Mouse (Mus musculus): Measurements from ENCODE around the gene Adgrl1. TPM values are rescaled to one million over a fixed set of nuclear protein-coding genes. Genes with fewer than 3 reads are reported as not detected.
A peak's percentile ranks its signal among the peaks of the same experiment; 100 is the strongest.

The Adgrl1 gene
- total RNA-seq, 1 experiment, result 119 TPM

GRCm38 (mm10) chr8:83898985-83899362 is 931 bp upstream of the Adgrl1 start:
- TF ChIP-seq HCFC1 (IDR thresholded peaks at IDR 0.05; ENCODE audit: borderline replicate concordance, insufficient read depth, low read length), result no peak
- TF ChIP-seq ZNF384 (IDR thresholded peaks at IDR 0.05; ENCODE audit: low read depth, low read length), result peak; percentile 94
- no peaks in the 10 kb centered on the region for H3K9me3 ChIP-seq (ENCODE audit: control insufficient read depth, insufficient read depth, low read depth, low read length)
- H3K27ac ChIP-seq (ENCODE audit: insufficient read depth, low read depth, low read length, poor library complexity, severe bottlenecking), result no peak overlapping the region
- H3K36me3 ChIP-seq (ENCODE audit: control insufficient read depth, insufficient read depth, low read length, poor library complexity, severe bottlenecking), result no peaks in the 10 kb centered on the region; the same call in 1 of the 2 replicates
- peak overlapping the region; percentile 45; the same call in 1 of the 2 replicates for H3K9ac ChIP-seq (ENCODE audit: insufficient read depth, low read depth, low read length, poor library complexity, severe bottlenecking)
- no peak for DNase-seq (ENCODE audit: low read depth, low spot score)
- peaks cover 6 to 16% of the 10 kb centered on the region in 2 experiments; a peak in 3 of 4 replicates for H3K4me1 ChIP-seq (ENCODE audit: control insufficient read depth in 2 of 2, insufficient read depth in 2 of 2, low read length in 2 of 2, poor library complexity in 1 of 2)
- peak overlapping the region; percentile 80 to 92 for H3K4me3 ChIP-seq (ENCODE audit: insufficient read depth in 1 of 2, low read depth in 1 of 2, low read length in 2 of 2, poor library complexity in 1 of 2, severe bottlenecking in 1 of 2)
- in situ Hi-C loops (cut with MboI; ENCODE audit: low sequenced_read_pairs in 2 of 2, unreplicated experiment in 2 of 2), result loop anchor here (5.0 to 10.0 kb wide), 2 partner anchors 114 to 122 kb away; no protein-coding TSS in a partner anchor

GRCm38 (mm10) chr8:83900266-83900956 is 506 bp downstream of the Adgrl1 start:
- TF ChIP-seq ZC3H11A (IDR thresholded peaks at IDR 0.05; ENCODE audit: borderline replicate concordance, low read depth, low read length) (no peak), ZNF384 (IDR thresholded peaks at IDR 0.05; ENCODE audit: low read depth, low read length) (peak; percentile 45; the same call in 1 of the 2 replicates)
- H3K27ac ChIP-seq (ENCODE audit: insufficient read depth, low read depth, low read length, poor library complexity, severe bottlenecking), result peak overlapping the region; percentile 79
- H3K9ac ChIP-seq (ENCODE audit: insufficient read depth, low read depth, low read length, poor library complexity, severe bottlenecking), result peak overlapping the region; percentile 81
- in situ Hi-C loops (cut with MboI; ENCODE audit: low sequenced_read_pairs in 2 of 2, unreplicated experiment in 2 of 2), result no loop called here
- no peak for DNase-seq (ENCODE audit: low read depth, low spot score)
- peak overlapping the region; percentile 80 to 92 for H3K4me3 ChIP-seq (ENCODE audit: insufficient read depth in 1 of 2, low read depth in 1 of 2, low read length in 2 of 2, poor library complexity in 1 of 2, severe bottlenecking in 1 of 2)
- H3K9me3 ChIP-seq (ENCODE audit: control insufficient read depth, insufficient read depth, low read depth, low read length), result no peaks in the 10 kb centered on the region
- H3K4me1 ChIP-seq (ENCODE audit: control insufficient read depth in 2 of 2, insufficient read depth in 2 of 2, low read length in 2 of 2, poor library complexity in 1 of 2), result peaks cover 7 to 18% of the 10 kb centered on the region in 2 experiments; a peak in 3 of 4 replicates
- H3K36me3 ChIP-seq (ENCODE audit: control insufficient read depth, insufficient read depth, low read length, poor library complexity, severe bottlenecking), result peaks cover 2% of the 10 kb centered on the region; the same call in 1 of the 2 replicates

DNA sequence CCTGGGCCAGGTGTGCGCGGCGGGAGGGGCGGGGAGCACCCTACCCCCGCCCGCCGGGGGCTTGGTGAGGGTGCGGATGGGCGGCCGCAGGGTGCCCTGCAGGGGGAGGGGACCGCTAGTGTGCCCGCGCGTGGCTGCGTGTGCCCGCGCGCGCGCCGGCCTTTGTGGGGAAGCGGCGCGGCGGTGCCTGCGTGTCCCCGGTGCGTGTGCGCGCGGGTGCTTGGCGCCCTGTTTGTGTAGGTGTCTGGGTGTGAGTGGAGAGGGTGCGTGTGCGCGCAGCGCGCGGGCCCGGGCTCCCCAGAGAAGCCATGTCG is 1.0 kb downstream of the Adgrl1 start:
- Histone ChIP-seq H3K4me3 (ENCODE audit: insufficient read depth in 1 of 2, low read depth in 1 of 2, low read length in 2 of 2, poor library complexity in 1 of 2, severe bottlenecking in 1 of 2) (peak overlapping the region; percentile 80 to 92), H3K9me3 (ENCODE audit: control insufficient read depth, insufficient read depth, low read depth, low read length) (no peaks in the 10 kb centered on the region), H3K36me3 (ENCODE audit: control insufficient read depth, insufficient read depth, low read length, poor library complexity, severe bottlenecking) (peaks cover 6% of the 10 kb centered on the region), H3K9ac (ENCODE audit: insufficient read depth, low read depth, low read length, poor library complexity, severe bottlenecking) (peak overlapping the region; percentile 81), H3K4me1 (ENCODE audit: control insufficient read depth in 2 of 2, insufficient read depth in 2 of 2, low read length in 2 of 2, poor library complexity in 1 of 2) (peaks cover 7 to 18% of the 10 kb centered on the region in 2 experiments; a peak in 3 of 4 replicates), H3K27ac (ENCODE audit: insufficient read depth, low read depth, low read length, poor library complexity, severe bottlenecking) (peak overlapping the region; percentile 79)
- no peak for TF ChIP-seq ZNF384 (IDR thresholded peaks at IDR 0.05; ENCODE audit: low read depth, low read length)
- TF ChIP-seq MAFK (IDR thresholded peaks at IDR 0.05; ENCODE audit: insufficient read depth, low read depth, low read length), result no peak
- no peak for TF ChIP-seq HCFC1 (IDR thresholded peaks at IDR 0.05; ENCODE audit: borderline replicate concordance, insufficient read depth, low read length)
- TF ChIP-seq ZC3H11A (IDR thresholded peaks at IDR 0.05; ENCODE audit: borderline replicate concordance, low read depth, low read length), result no peak
- TF ChIP-seq CHD2 (IDR thresholded peaks at IDR 0.05; ENCODE audit: low read depth, low read length), result no peak
- DNase-seq (ENCODE audit: low read depth, low spot score), result no peak
- in situ Hi-C loops (cut with MboI; ENCODE audit: low sequenced_read_pairs in 2 of 2, unreplicated experiment in 2 of 2), result no loop called here

- H3K4me1 ChIP-seq (ENCODE audit: control insufficient read depth in 2 of 2, insufficient read depth in 2 of 2, low read length in 2 of 2, poor library complexity in 1 of 2), result peaks cover 6 to 18% of the 10 kb centered on the region in 2 experiments; a peak in 3 of 4 replicates
- in situ Hi-C loops (cut with MboI; ENCODE audit: low sequenced_read_pairs in 2 of 2, unreplicated experiment in 2 of 2), result no loop called here
- TF ChIP-seq MAFK (IDR thresholded peaks at IDR 0.05; ENCODE audit: insufficient read depth, low read depth, low read length), result no peak
- no peak for TF ChIP-seq CHD2 (IDR thresholded peaks at IDR 0.05; ENCODE audit: low read depth, low read length)
- no peak for TF ChIP-seq ZC3H11A (IDR thresholded peaks at IDR 0.05; ENCODE audit: borderline replicate concordance, low read depth, low read length)
- no peak for TF ChIP-seq HCFC1 (IDR thresholded peaks at IDR 0.05; ENCODE audit: borderline replicate concordance, insufficient read depth, low read length)
- no peak for TF ChIP-seq ZNF384 (IDR thresholded peaks at IDR 0.05; ENCODE audit: low read depth, low read length)
- H3K9me3 ChIP-seq (ENCODE audit: control insufficient read depth, insufficient read depth, low read depth, low read length), result no peaks in the 10 kb centered on the region
- H3K9ac ChIP-seq (ENCODE audit: insufficient read depth, low read depth, low read length, poor library complexity, severe bottlenecking), result peak overlapping the region; percentile 81
- peak overlapping the region; percentile 80 to 92 for H3K4me3 ChIP-seq (ENCODE audit: insufficient read depth in 1 of 2, low read depth in 1 of 2, low read length in 2 of 2, poor library complexity in 1 of 2, severe bottlenecking in 1 of 2)
- peak overlapping the region; percentile 29 for H3K27ac ChIP-seq (ENCODE audit: insufficient read depth, low read depth, low read length, poor library complexity, severe bottlenecking)
- no peak for DNase-seq (ENCODE audit: low read depth, low spot score)
- H3K36me3 ChIP-seq (ENCODE audit: control insufficient read depth, insufficient read depth, low read length, poor library complexity, severe bottlenecking), result peaks cover 8% of the 10 kb centered on the region
These were observed 1.9 kb downstream of the Adgrl1 start for GRCm38 (mm10) chr8:83901566-83902485.
